Mouse (Mus musculus) layer of hippocampus, adult 2 months (tissue): ENCODE measurements around the gene Plekha1. TPM values are rescaled to one million over a fixed set of nuclear protein-coding genes. Genes with fewer than 3 reads are reported as not detected.

Experiments used
- DNase-seq, 2 experiments: peaks; one replicate each; pipeline ENCODE4 v3.0.0; 2022; ENCODE audit warnings: low spot score in 2 of 2
- H3K27ac ChIP-seq: fragments of 200-600 bp; 2 replicates; pipeline ENCODE4 v1.8.1; 2022
- H3K4me3 ChIP-seq: fragments of 200-600 bp; 2 replicates; pipeline ENCODE4 v1.8.1; 2022; ENCODE audit warnings: mild to moderate bottlenecking
- CTCF ChIP-seq: fragments of 200-600 bp; conservative IDR thresholded peaks from 2 replicates; pipeline ENCODE4 v1.8.1; 2022; ENCODE audit warnings: antibody characterized with exemption, mild to moderate bottlenecking, moderate library complexity
- long read RNA-seq, 2 experiments: library from polyadenylated mRNA; stranded (forward); transcript quantifications; one replicate each; pipeline ENCODE4 v2.0.0; 2021; ENCODE audit warnings: borderline mapping rate in 2 of 2
- total RNA-seq, 2 experiments: library from RNA; stranded (reverse); gene quantifications; 2 replicates each; pipeline ENCODE4 v1.2.3; 2021

The Plekha1 gene
- 10 to 100 TPM; 87.1 to 91.2 TPM for total RNA-seq
- long read RNA-seq, experiment 1, transcript Plekha1-202 (13 exons, 2,301 nt), result major isoform, 24 of 77 reads
- long read RNA-seq, experiment 1, partial matches to known transcripts, result 2 of 77 reads
- long read RNA-seq, experiment 1, other reads (novel, unspliced or antisense), result 49 of 77 reads
- long read RNA-seq, experiment 2, transcript Plekha1-202 (13 exons, 2,301 nt), result major isoform, 31 of 115 reads
- long read RNA-seq, experiment 2, partial matches to known transcripts, result 4 of 115 reads
- long read RNA-seq, experiment 2, other reads (novel, unspliced or antisense), result 75 of 115 reads

- H3K4me3 ChIP-seq, result peak within 1 kb of the TSS; percentile 67
- H3K27ac ChIP-seq, result peak within 1 kb of the TSS; percentile 98
- DNase-seq, result peak; percentile 98 to 99
- TF ChIP-seq CTCF, result peak; percentile 19; the same call in 1 of the 2 replicates
Measured at GRCm38 (mm10) chr7:130865613-130866591, at the start of gene Plekha1. Plekha1 (plus strand) TSS chr7:130865756.

DNA sequence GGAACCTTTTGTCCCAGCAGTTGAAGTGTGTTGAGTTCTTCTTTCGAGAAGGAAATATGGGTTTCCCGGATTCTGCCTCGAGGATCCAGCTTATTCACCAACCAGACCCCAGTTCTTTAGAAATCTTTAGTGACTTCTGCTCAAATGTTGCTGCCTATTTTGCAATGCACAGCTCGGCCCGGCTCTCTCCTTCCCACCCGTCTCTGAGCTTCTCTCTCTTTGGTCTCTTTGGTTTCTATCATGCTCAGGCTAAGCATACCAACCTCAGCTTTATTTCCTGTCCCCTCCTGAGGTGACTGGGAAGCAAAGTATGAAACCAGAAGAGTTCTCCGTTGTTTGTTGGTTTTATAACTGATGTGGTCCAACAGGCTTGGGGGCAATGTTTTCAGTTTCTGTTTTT is 49.3 kb upstream of the Plekha1 start:
- H3K4me3 ChIP-seq, result no peak overlapping the region
- no peak for DNase-seq
- no peak overlapping the region; the same call in 1 of the 2 replicates for H3K27ac ChIP-seq
- no peak for TF ChIP-seq CTCF

DNA sequence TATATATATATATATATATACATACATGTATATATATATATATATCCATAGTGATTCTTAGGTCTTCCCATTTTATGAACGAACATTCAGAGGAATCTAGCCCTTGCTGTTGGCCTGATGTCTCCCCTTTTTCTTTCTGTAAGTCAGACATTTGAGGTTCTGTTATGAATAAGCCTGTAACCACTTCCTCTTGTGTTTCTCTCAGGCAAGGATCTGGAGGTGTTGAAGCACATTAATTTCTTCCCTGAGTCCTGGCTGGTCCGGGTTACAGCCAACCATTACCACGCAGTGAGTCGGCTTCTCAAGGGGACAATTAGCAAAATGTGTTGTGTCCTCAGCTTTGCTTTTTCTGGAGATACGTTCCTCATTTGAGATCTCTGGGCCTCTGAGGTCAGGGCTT is 46.7 kb upstream of the Plekha1 start:
- no peak for TF ChIP-seq CTCF
- no peak for DNase-seq
- H3K4me3 ChIP-seq, result no peak overlapping the region
- peak overlapping the region; percentile 64; the same call in 1 of the 2 replicates for H3K27ac ChIP-seq

GRCm38 (mm10) chr7:130819624-130820023 is 45.9 kb upstream of the Plekha1 start:
- peak overlapping the region; percentile 64 for H3K27ac ChIP-seq
- DNase-seq, result peak; percentile 21 to 41
- no peak for TF ChIP-seq CTCF
- H3K4me3 ChIP-seq, result no peak overlapping the region

GRCm38 (mm10) chr7:130823992-130824391 is 41.6 kb upstream of the Plekha1 start:
- DNase-seq, result no peak
- no peak overlapping the region for H3K27ac ChIP-seq
- no peak for TF ChIP-seq CTCF
- H3K4me3 ChIP-seq, result no peak overlapping the region

DNA sequence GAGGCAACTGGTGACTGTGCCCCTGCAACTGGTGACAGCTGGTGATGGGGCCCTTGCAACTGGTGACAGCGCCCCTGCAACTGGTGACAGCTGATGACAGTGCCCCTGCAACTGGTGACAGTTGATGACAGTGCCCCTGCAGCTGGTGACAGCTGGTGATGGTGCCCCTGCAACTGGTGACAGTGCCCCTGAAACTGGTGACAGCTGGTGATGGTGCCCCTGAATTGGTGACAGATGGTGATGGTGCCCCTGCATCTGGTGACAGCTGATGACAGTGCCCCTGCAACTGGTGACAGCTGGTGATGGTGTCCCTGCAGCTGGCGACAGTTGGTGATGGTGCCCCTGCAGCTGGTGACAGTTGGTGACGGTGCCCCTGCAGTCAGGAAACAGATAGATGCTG is 39.2 kb upstream of the Plekha1 start:
- DNase-seq, result no peak
- no peak overlapping the region for H3K4me3 ChIP-seq
- peak overlapping the region; percentile 48; the same call in 1 of the 2 replicates for H3K27ac ChIP-seq
- TF ChIP-seq CTCF, result no peak

DNA sequence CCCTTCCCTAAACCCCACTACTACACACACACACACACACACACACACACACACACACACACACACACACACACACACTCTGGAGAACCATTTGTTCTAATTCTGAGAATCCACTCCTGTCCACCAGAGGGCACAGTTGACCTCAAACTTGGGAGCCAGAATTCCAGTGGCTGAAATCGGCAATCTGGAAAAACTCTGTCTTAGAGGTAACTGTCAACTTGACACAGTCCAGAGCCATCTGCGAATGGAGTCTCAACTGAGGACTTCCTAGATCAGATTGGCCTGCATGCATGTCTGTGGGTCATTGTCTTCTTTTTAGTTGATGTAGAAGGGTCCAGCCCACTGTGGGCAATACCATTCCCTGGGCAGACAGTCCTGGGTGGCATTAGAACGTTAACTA is 38.1 kb upstream of the Plekha1 start:
- peak in 1 of 2 experiments; percentile 70 for DNase-seq
- H3K27ac ChIP-seq, result no peak overlapping the region
- H3K4me3 ChIP-seq, result no peak overlapping the region
- TF ChIP-seq CTCF, result peak; percentile 70

GRCm38 (mm10) chr7:130827844-130828403 is 37.6 kb upstream of the Plekha1 start:
- Histone ChIP-seq H3K27ac (no peak overlapping the region), H3K4me3 (no peak overlapping the region)
- no peak for DNase-seq
- no peak for TF ChIP-seq CTCF

DNA sequence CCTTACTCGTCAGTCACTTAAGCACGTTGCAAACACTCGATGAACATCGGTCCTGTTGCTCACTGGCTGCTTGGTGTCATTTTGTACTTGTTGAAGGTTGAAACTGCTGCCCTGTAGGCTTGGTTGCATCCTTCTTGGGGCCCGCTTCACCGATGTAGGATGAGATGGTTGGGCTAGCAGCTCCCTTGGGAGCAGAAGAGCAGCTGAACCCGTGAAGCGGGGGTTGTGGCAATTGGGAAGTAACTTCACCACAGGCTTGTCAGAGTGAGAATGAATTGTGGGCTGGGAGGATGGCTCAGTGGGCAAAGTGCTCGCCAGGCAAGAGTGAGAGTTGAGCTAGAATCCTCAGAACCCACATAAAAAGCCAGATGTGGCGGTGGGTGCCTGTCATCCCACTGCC is 37.1 kb upstream of the Plekha1 start:
- no peak for TF ChIP-seq CTCF
- Histone ChIP-seq H3K27ac (no peak overlapping the region), H3K4me3 (no peak overlapping the region)
- DNase-seq, result no peak

DNA sequence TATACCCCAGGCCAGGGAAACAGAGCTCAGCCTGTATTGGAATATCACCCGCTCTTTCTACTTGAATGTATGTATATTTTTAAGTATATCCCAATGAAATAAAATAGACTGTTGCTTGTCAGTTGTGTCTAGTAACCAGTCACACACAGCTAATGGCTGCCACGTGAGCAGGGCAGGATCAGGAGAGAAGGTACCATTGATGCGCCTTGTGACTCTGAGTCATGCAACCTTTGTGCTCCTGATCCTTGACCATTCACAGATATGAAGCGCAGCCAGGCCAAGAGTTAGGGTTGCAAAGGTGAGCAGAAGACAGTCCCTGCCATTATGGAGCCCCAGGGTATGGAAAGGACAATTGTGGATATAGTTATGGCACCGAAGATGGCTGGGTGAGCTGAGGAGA is 34.0 kb upstream of the Plekha1 start:
- DNase-seq, result no peak

DNA sequence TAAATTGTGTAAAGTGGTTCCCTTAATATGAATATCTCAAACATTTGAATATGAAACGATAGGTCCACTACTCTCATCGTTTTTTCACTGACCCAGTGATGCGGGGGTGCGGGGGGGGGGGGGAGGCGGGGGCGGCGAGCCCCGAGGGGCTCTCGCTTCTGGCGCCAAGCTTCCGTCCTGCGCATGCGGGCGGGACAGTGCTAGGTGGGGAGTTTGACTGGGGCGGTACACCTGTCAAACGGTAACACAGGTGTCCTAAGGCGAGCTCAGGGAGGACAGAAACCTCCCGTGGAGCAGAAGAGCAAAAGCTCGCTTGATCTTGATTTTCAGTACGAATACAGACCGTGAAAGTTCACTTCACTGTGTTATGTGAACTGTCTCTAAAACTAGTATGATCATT is 31.3 kb upstream of the Plekha1 start:
- Histone ChIP-seq H3K27ac (no peak overlapping the region), H3K4me3 (no peak overlapping the region)
- TF ChIP-seq CTCF, result no peak
- DNase-seq, result no peak

More for the DNA sequence above, 34.0 kb upstream of the Plekha1 start:
- H3K4me3 ChIP-seq, result no peak overlapping the region
- no peak overlapping the region for H3K27ac ChIP-seq
- no peak for TF ChIP-seq CTCF

DNA sequence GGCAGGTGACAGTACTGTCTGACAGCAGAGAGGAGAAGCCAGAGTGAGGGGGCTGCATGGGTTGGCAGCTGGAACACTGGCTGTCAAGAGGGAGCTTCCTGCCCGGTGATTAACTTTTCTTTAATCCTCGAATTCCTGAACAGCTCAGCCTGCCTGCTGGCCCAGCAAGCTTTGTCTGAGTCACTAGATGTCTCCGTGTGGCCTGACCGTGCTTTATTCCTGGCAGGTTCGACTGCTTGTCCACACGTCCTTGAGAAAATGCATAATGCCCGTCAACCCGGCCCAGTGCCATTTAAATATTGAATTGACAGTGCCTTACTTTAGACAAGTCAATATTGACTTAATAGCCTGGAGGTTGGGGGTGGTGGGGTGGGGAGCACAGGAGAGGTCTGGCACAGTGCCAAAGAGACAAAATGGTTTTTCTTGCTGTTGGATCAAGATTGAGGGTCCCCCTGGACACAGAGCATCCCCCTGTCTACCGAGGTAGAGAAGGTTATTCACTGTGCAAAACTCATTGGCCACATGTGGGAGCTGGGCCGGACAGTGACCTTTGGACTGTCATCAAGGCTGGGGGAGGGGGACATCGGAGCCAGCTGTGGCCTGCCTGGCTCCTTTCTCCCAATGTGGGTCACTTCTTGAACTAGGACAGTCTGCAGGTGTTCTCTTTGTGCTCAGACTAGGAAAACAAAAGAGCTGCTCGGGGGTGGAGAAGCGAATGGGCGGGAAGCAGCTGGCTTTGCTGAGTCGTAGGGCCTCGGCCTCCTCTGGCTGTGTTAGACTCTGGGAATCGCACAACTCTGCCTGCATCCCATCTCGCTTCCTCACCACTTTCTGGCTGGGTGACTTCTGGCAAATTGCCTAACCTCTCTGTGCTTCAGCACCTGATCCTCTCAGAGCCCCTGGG is 30.3 kb upstream of the Plekha1 start:
- Histone ChIP-seq H3K27ac (no peak overlapping the region), H3K4me3 (no peak overlapping the region)
- no peak for TF ChIP-seq CTCF
- DNase-seq, result no peak
